Mouse (Mus musculus): ENCODE data around the gene Hap1.

DNA sequence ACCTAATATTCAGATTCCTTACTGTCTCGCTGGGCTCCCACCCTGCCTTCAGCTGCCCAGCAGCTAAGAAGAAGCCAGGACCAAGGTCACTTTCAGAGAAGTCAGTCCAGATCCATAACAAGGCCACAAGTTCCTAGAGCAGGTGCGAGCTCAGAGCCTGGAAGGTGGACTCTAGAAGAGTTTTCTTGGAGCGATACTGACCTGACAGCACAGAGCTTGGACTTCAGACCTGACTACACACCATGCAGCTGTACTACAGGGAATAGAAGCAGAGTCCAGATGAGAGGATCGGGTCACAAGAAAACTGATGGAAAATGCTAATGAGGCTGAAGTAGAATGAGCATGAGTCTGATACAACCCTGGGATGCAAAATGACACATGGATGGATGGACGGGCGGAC, 42.5 kb downstream of the Hap1 start:
- TF ChIP-seq POLR2A (IDR thresholded peaks at IDR 0.05; ENCODE audit: borderline replicate concordance, control insufficient read depth, low read depth, low read length) (no peak), CTCF (IDR thresholded peaks at IDR 0.05; ENCODE audit: control insufficient read depth, insufficient read depth, low read length) (no peak)

Measured in bone marrow, adult 2 months (tissue).